Mouse (Mus musculus) bone marrow, adult 2 months (tissue): ENCODE measurements around the gene Myadm.

Experiments used
- CTCF ChIP-seq: fragments of 200-500 bp; IDR thresholded peaks from 2 replicates; pipeline ENCODE4 v1.5.1; 2011; ENCODE audit warnings: low read length, control low read depth; ENCODE audit not compliant: control insufficient read depth, insufficient read depth
- POLR2A ChIP-seq: fragments of 200-500 bp; IDR thresholded peaks from 2 replicates; pipeline ENCODE4 v1.6.1; 2011; ENCODE audit warnings: low read depth, mild to moderate bottlenecking, control low read depth, low read length, borderline replicate concordance; ENCODE audit not compliant: control insufficient read depth

- TF ChIP-seq CTCF (no peak), POLR2A (no peak)
Measured at GRCm38 (mm10) chr7:3286036-3286435, 2.8 kb upstream of the Myadm start.
